Mouse (Mus musculus): ENCODE data around the gene Gja3. TPM values are rescaled to one million over a fixed set of nuclear protein-coding genes. Genes with fewer than 3 reads are reported as not detected.

Gene Gja3
- 17.4 TPM for polyA plus RNA-seq (2014; fragmentation: Illumina TruSeq; extraction: RNeasy Lipid Tissue Mini Kit (QIAGEN cat#74804); ENCODE audit: low read depth, low replicate concordance)

GRCm38 (mm10) chr14:57057563-57058321 lies at the start of gene Gja3:
Gja3 (minus strand) TSS chr14:57058100.

DNA sequence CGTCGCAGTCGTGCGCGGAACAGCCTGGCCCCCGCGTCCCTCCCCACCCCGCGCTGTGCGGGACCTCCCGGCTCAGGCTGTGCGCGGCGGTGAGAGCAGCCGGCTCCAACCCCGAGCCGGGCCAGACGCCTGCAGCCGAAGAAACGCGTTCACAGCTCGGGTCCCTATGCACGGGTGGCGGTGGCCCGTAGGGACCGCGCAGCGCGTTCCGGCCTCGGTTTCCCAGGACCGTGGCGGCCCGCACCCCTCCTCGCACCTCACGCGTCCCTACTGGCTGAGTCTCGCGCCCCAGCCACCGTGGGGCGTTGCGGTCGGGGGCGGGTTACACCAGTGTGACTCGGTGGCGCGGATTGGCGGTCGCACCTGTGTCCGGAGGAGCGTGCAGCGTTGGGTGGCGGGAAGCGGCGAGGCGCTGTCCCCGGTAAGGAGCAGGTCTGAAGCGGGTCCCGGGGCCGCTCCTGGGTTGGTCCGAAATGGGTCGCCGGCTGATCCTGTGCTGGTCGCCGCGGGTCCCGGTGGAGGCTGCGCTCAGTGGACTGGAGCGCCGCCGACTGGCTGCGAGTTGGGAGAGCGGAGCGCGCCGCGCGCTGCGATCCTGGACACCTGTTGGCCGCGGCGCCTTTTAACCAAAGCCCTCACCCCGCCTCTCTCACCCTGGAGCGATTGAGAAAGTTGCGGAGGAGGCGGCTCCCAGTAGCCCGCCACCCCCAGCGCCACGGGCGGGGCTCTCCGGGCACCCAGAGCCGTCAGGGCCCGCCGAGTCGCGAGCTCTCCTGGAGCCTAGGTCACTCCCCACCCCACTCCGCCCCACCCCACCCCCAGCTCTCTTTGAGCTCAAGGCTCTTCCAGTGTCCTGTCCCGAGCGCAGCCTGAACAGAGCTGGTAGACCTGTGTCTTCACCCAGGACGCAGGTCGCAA lies 46.5 kb upstream of the Gja3 start, which contains the start of gene Gjb2:
TSS of gene Gjb2 (minus strand) at position 597 of the 918 bp plus-strand sequence.

Other genes starting within 250 kb of the Gja3 start
- 28.6 TPM for gene Zmym5, start 246.4 kb downstream of the Gja3 start, polyA plus RNA-seq (2014; fragmentation: Illumina TruSeq; extraction: RNeasy Lipid Tissue Mini Kit (QIAGEN cat#74804); ENCODE audit: low read depth, low replicate concordance)
- gene Zmym2, start 171.4 kb downstream of the Gja3 start, polyA plus RNA-seq (2014; fragmentation: Illumina TruSeq; extraction: RNeasy Lipid Tissue Mini Kit (QIAGEN cat#74804); ENCODE audit: low read depth, low replicate concordance): 31.1 TPM
- not detected for gene Gjb2, start 46.6 kb upstream of the Gja3 start, polyA plus RNA-seq (2014; fragmentation: Illumina TruSeq; extraction: RNeasy Lipid Tissue Mini Kit (QIAGEN cat#74804); ENCODE audit: low read depth, low replicate concordance)
- not detected for gene Gm4491, start 57.8 kb upstream of the Gja3 start, polyA plus RNA-seq (2014; fragmentation: Illumina TruSeq; extraction: RNeasy Lipid Tissue Mini Kit (QIAGEN cat#74804); ENCODE audit: low read depth, low replicate concordance)
- gene Gjb6, start 75.5 kb upstream of the Gja3 start, polyA plus RNA-seq (2014; fragmentation: Illumina TruSeq; extraction: RNeasy Lipid Tissue Mini Kit (QIAGEN cat#74804); ENCODE audit: low read depth, low replicate concordance): not detected